ENCODE assay signal across 32 mouse cellular contexts in genomic region chr9:61925086-61925660, GRCm38 (mm10). TPM values are rescaled to one million over a fixed set of nuclear protein-coding genes. Genes with fewer than 3 reads are reported as not detected.
A peak's percentile ranks its signal among the peaks of the same experiment; 100 is the strongest.
DNase-seq lines count a peak whose midpoint lies in the region; ATAC-seq and TF ChIP-seq lines count a peak whose summit lies in the region.
"Had no signal": no experiment of that assay in that cellular context is flagged by ENCODE, and none has a peak within 500 bp of the region (broad histone marks: within the 10 kb centered on the region; RNA-seq: fewer than 3 reads in every experiment).

No protein-coding gene starts in this region.

- no peaks in the 10 kb centered on the region for H3K9me3 ChIP-seq in liver, embryonic 11.5 days (ENCODE audit: control insufficient read depth, low read length)
- H3K9me3 ChIP-seq: embryonic facial prominence, embryonic 12.5 days; heart, embryonic 10.5 days; heart, embryonic 15.5 days; hindbrain, embryonic 12.5 days; intestine, embryonic 15.5 days; liver, embryonic 15.5 days; midbrain, embryonic 12.5 days; neural tube, embryonic 13.5 days had no signal

- no peak for TF ChIP-seq CTCF in spleen, adult 2 months (IDR thresholded peaks at IDR 0.05; ENCODE audit: extremely low read depth, insufficient read depth, insufficient read length, insufficient replicate concordance)
- TF ChIP-seq CTCF in gastrocnemius, adult 2 months (IDR thresholded peaks at IDR 0.05): no peak

- H3K9ac ChIP-seq in liver, embryonic 11.5 days (ENCODE audit: low read depth, low read length): no peak overlapping the region
- H3K9ac ChIP-seq: embryonic facial prominence, embryonic 12.5 days; heart, embryonic 15.5 days; hindbrain, embryonic 12.5 days; intestine, embryonic 15.5 days; liver, embryonic 15.5 days; lung, embryonic 14.5 days; midbrain, embryonic 12.5 days; neural tube, embryonic 13.5 days had no signal

- no peaks in the 10 kb centered on the region for H3K4me1 ChIP-seq in spleen, adult 2 months (ENCODE audit: control insufficient read depth, insufficient read depth, insufficient read length)
- peaks cover 5% of the 10 kb centered on the region; the same call in 1 of the 2 replicates for H3K4me1 ChIP-seq in liver, embryonic 11.5 days (replicated peaks; ENCODE audit: control insufficient read depth, insufficient read depth, low read length)
- H3K4me1 ChIP-seq: embryonic facial prominence, embryonic 12.5 days; heart, embryonic 10.5 days; heart, embryonic 15.5 days; hindbrain, embryonic 12.5 days; intestine, embryonic 15.5 days; midbrain, embryonic 12.5 days; neural tube, embryonic 13.5 days had no signal

- intact Hi-C loops in gastrocnemius, adult 2 months (cut with DNase I): no loop called here

- no peak for DNase-seq in spleen, adult 2 months (ENCODE audit: low read depth in 1 of 2, low spot score in 2 of 2)
- DNase-seq in spleen, adult 12 weeks (ENCODE audit: low spot score): no peak
- peak; percentile 40 to 49 for DNase-seq in thymus, postnatal 10 days (ENCODE audit: low spot score in 2 of 2)
- no peak for DNase-seq in layer of hippocampus, adult 8-10 months (ENCODE audit: low spot score in 2 of 2)
- no peak for DNase-seq in liver, embryonic 11.5 days (ENCODE audit: low spot score)
- no peak for DNase-seq in kidney, adult 9 months
- DNase-seq in gastrocnemius, adult 2 months: no peak
- DNase-seq: adrenal gland, postnatal 10 days; cerebellum, adult 11 months; cerebellum, adult 9-10 months; cerebellum, postnatal 36 days; embryo, embryonic 11 days; kidney, adult 2 months; kidney, postnatal 10 days; layer of hippocampus, adult 9-11 months; liver; lung, embryonic 14.5 days; lung, postnatal 14 days; spleen, adult 18-20 months had no signal

- no peak overlapping the region for H3K4me3 ChIP-seq in spleen, adult 2 months (ENCODE audit: extremely low read depth, insufficient read depth, insufficient read length)
- no peak overlapping the region for H3K4me3 ChIP-seq in liver, embryonic 11.5 days (ENCODE audit: low read depth, low read length)
- no peak overlapping the region for H3K4me3 ChIP-seq in gastrocnemius, adult 2 months
- H3K4me3 ChIP-seq: embryonic facial prominence, embryonic 12.5 days; heart, embryonic 10.5 days; heart, embryonic 15.5 days; hindbrain, embryonic 12.5 days; intestine, embryonic 15.5 days; liver, embryonic 15.5 days; midbrain, embryonic 12.5 days; myocyte; neural tube, embryonic 13.5 days had no signal

- no peak overlapping the region for H3K4me2 ChIP-seq in liver, embryonic 11.5 days
- H3K4me2 ChIP-seq: embryonic facial prominence, embryonic 12.5 days; heart, embryonic 15.5 days; hindbrain, embryonic 12.5 days; intestine, embryonic 15.5 days; liver, embryonic 15.5 days; lung, embryonic 14.5 days; midbrain, embryonic 12.5 days; neural tube, embryonic 13.5 days had no signal

- H3K36me3 ChIP-seq in spleen, adult 2 months (ENCODE audit: control insufficient read depth, insufficient read depth, low read length): peaks cover 2% of the 10 kb centered on the region; the same call in 1 of the 2 replicates
- H3K36me3 ChIP-seq in liver, embryonic 11.5 days (ENCODE audit: control insufficient read depth, insufficient read depth, low read length): peaks cover 39% of the 10 kb centered on the region

- 40% methylated on average over 10 of the region's 10 CpGs for WGBS in spleen, adult 2 months
- WGBS in liver, embryonic 11.5 days: 66% methylated on average over 10 of the region's 10 CpGs

- H3K27me3 ChIP-seq in spleen, adult 2 months (ENCODE audit: control insufficient read depth, insufficient read depth, low read length): no peaks in the 10 kb centered on the region
- H3K27me3 ChIP-seq in liver, embryonic 11.5 days (replicated peaks; ENCODE audit: control insufficient read depth, insufficient read depth, low read length): no peaks in the 10 kb centered on the region
- H3K27me3 ChIP-seq: CH12.LX; embryonic facial prominence, embryonic 12.5 days; heart, embryonic 15.5 days; hindbrain, embryonic 12.5 days; intestine, embryonic 15.5 days; liver, embryonic 15.5 days; midbrain, embryonic 12.5 days; neural tube, embryonic 13.5 days had no signal

- H3K27ac ChIP-seq in spleen, adult 2 months (ENCODE audit: insufficient read depth, low read length): peak overlapping the region; percentile 48; the same call in 1 of the 2 replicates
- no peak overlapping the region for H3K27ac ChIP-seq in liver, embryonic 11.5 days (ENCODE audit: low read depth, low read length)
- no peak overlapping the region for H3K27ac ChIP-seq in gastrocnemius, adult 2 months
- H3K27ac ChIP-seq: embryonic facial prominence, embryonic 12.5 days; heart, embryonic 10.5 days; heart, embryonic 15.5 days; hindbrain, embryonic 12.5 days; hindbrain, postnatal 0 days; intestine, embryonic 15.5 days; liver, embryonic 15.5 days; midbrain, embryonic 12.5 days; neural tube, embryonic 13.5 days had no signal

- TF ChIP-seq POLR2A in spleen, adult 2 months (IDR thresholded peaks at IDR 0.05; ENCODE audit: low read depth, low read length): no peak

- ATAC-seq in megakaryocyte progenitor cell, adult 5-6 weeks (replicated peaks; ENCODE audit: poor library complexity): peak; percentile 71
- ATAC-seq in liver, embryonic 11.5 days (replicated peaks; ENCODE audit: low FRiP score): no peak
- ATAC-seq: forebrain, embryonic 14.5 days; hindbrain, postnatal 0 days; intestine, embryonic 15.5 days had no signal

RNA-seq across cellular contexts. Expression of gene Rplp1, which starts 10.8 kb away (rescaled TPM):
- polyA plus RNA-seq in spleen, adult 2 months (2012; rRNA removed): 10,671 and 13,207 TPM in 2 replicates
- total RNA-seq in megakaryocyte progenitor cell, adult 5-6 weeks (2015): 3,301 and 3,503 TPM in 2 replicates
- 5,104 and 5,789 TPM in 2 replicates for total RNA-seq in megakaryocyte progenitor cell, adult 5-6 weeks (2017)
- total RNA-seq in layer of hippocampus, adult 8-10 months (2022): 1,000 to 10,000 TPM; 1,353 to 1,799 (median 1,659) TPM
- polyA plus RNA-seq in liver, embryonic 11.5 days (2014; fragmentation: Nextera tagmentation; extraction: Ambion mirVana): 1,876 and 2,139 TPM in 2 replicates
- 1,000 to 10,000 TPM; 1,321 to 1,510 TPM for total RNA-seq in gastrocnemius, adult 2 months (2021)

RNA-seq across cellular contexts. Expression of gene Kif23, which starts 21.4 kb away (rescaled TPM):
- polyA plus RNA-seq in spleen, adult 2 months (2012; rRNA removed): 4.6 and 4.7 TPM in 2 replicates
- total RNA-seq in megakaryocyte progenitor cell, adult 5-6 weeks (2015): 106 and 127 TPM in 2 replicates
- total RNA-seq in megakaryocyte progenitor cell, adult 5-6 weeks (2017): 170 and 190 TPM in 2 replicates
- total RNA-seq in layer of hippocampus, adult 8-10 months (2022): 1 to 10 TPM in 3 of 4 experiments, under 1 TPM in 1; 0.91 to 2.7 (median 1.9) TPM
- 85.1 and 93.8 TPM in 2 replicates for polyA plus RNA-seq in liver, embryonic 11.5 days (2014; fragmentation: Nextera tagmentation; extraction: Ambion mirVana)
- 1 to 10 TPM in 1 of 2 experiments, under 1 TPM in 1; 0.69 to 1.5 TPM for total RNA-seq in gastrocnemius, adult 2 months (2021)

Comparison
In these comparisons a context has a peak if more than half of its experiments do, and no peak if none do; other contexts are left out.
1. DNase-seq: peak in thymus, postnatal 10 days (2 of 2); none in spleen, adult 2 months (0 of 2), spleen, adult 12 weeks (single experiment), layer of hippocampus, adult 8-10 months (0 of 2), liver, embryonic 11.5 days (single experiment), kidney, adult 9 months (single experiment) and gastrocnemius, adult 2 months (single experiment).
2. RNA of gene Kif23, which starts 21.4 kb away (total RNA-seq): 106 to 190 TPM in megakaryocyte progenitor cell, adult 5-6 weeks; 0.91 to 2.7 TPM in layer of hippocampus, adult 8-10 months and 0.69 to 1.5 TPM in gastrocnemius, adult 2 months; every median in the first group is over 10 times any median in the second.